Mouse (Mus musculus) MEL (cell line): Measurements from ENCODE around the gene Tph1. TPM values are rescaled to one million over a fixed set of nuclear protein-coding genes. Genes with fewer than 3 reads are reported as not detected.
"Not testable (repeated sequence)": the region's sequence is repeated elsewhere in the genome, so short reads cannot be mapped to it uniquely, and the experiment has no call there.

ENCODE experiments used
- DNase-seq: peaks from one replicate; pipeline ENCODE4 v3.0.0; 2011; ENCODE audit warnings: low read depth, low spot score
- H3K27ac ChIP-seq: 2 replicates; pipeline ENCODE4 v1.5.1; 2012; ENCODE audit warnings: low read depth, mild to moderate bottlenecking, control low read depth, low read length, moderate library complexity; ENCODE audit not compliant: control insufficient read depth
- H3K27me3 ChIP-seq, 2 experiments: fragments of 150-350 bp in 1 of 2; sonication (generic) in 1 of 2; 2 replicates each; pipeline ENCODE4 v1.6.1; 2012; ENCODE audit warnings: low read length in 2 of 2, mild to moderate bottlenecking in 2 of 2, improper control_type of control experiment in 1 of 2, moderate library complexity in 1 of 2; ENCODE audit not compliant: insufficient read depth in 2 of 2, control insufficient read depth in 1 of 2
- H3K36me3 ChIP-seq, 2 experiments: 2 replicates each; pipeline ENCODE4 v1.6.1; 2012 to 2014; ENCODE audit warnings: low read length in 2 of 2, improper control_type of control experiment in 1 of 2, inconsistent platforms in 1 of 2, mild to moderate bottlenecking in 1 of 2; ENCODE audit not compliant: insufficient read depth in 2 of 2, control insufficient read depth in 1 of 2
- H3K4me1 ChIP-seq, 2 experiments: fragments of 150-350 bp in 1 of 2; sonication (generic) in 1 of 2; 2 replicates each; pipeline ENCODE4 v1.6.1; 2012; ENCODE audit warnings: low read length in 2 of 2, improper control_type of control experiment in 1 of 2, mild to moderate bottlenecking in 1 of 2; ENCODE audit not compliant: insufficient read depth in 2 of 2, control insufficient read depth in 1 of 2
- H3K4me3 ChIP-seq, 2 experiments: fragments of 150-350 bp in 1 of 2; sonication (generic) in 1 of 2; 2 replicates each; pipeline ENCODE4 v1.5.1; 2012; ENCODE audit warnings: low read depth in 2 of 2, low read length in 2 of 2, mild to moderate bottlenecking in 2 of 2, moderate library complexity in 2 of 2, control low read depth in 1 of 2, improper control_type of control experiment in 1 of 2; ENCODE audit not compliant: control insufficient read depth in 1 of 2, insufficient read depth in 1 of 2
- H3K79me2 ChIP-seq: 2 replicates; pipeline ENCODE4 v1.6.1; 2012; ENCODE audit warnings: mild to moderate bottlenecking, low read length, moderate library complexity; ENCODE audit not compliant: control insufficient read depth, poor library complexity, insufficient read depth
- H3K9ac ChIP-seq: 2 replicates; pipeline ENCODE4 v1.6.1; 2012; ENCODE audit warnings: low read depth, mild to moderate bottlenecking, control low read depth, low read length, moderate library complexity; ENCODE audit not compliant: control insufficient read depth, poor library complexity, severe bottlenecking
- H3K9me3 ChIP-seq: fragments of 150-350 bp; sonication (generic); replicated peaks from 2 replicates; pipeline ENCODE4 v1.6.1; 2012; ENCODE audit warnings: mild to moderate bottlenecking, low read length, improper control_type of control experiment, moderate library complexity; ENCODE audit not compliant: insufficient read depth
- BHLHE40 ChIP-seq: IDR thresholded peaks from 2 replicates; pipeline ENCODE4 v1.6.1; 2012; ENCODE audit warnings: low read depth, mild to moderate bottlenecking, inconsistent platforms, low read length, improper control_type of control experiment, borderline replicate concordance
- CHD1 ChIP-seq: IDR thresholded peaks from 2 replicates; pipeline ENCODE4 v1.6.1; 2012; ENCODE audit warnings: low read depth, mild to moderate bottlenecking, inconsistent platforms, low read length, improper control_type of control experiment
- CHD2 ChIP-seq: IDR thresholded peaks from 2 replicates; pipeline ENCODE4 v1.6.1; 2011; ENCODE audit warnings: low read length, improper control_type of control experiment
- CTCF ChIP-seq, 3 experiments: IDR thresholded peaks in 2 of 3; conservative IDR thresholded peaks in 1 of 3; 2 replicates each; pipeline ENCODE4 v1.5.1; 2011 to 2012; ENCODE audit warnings: low read length in 3 of 3, low read depth in 2 of 3, mild to moderate bottlenecking in 2 of 3, improper control_type of control experiment in 1 of 3, inconsistent platforms in 1 of 3, mixed read lengths in 1 of 3, moderate library complexity in 1 of 3; ENCODE audit not compliant: control insufficient read depth in 1 of 3, insufficient read depth in 1 of 3, poor library complexity in 1 of 3, severe bottlenecking in 1 of 3
- EP300 ChIP-seq, 2 experiments: IDR thresholded peaks; 2 replicates each; pipeline ENCODE4 v1.6.1; 2011; ENCODE audit warnings: improper control_type of control experiment in 2 of 2, low read length in 2 of 2, low read depth in 1 of 2, mild to moderate bottlenecking in 1 of 2
- GABPA ChIP-seq: IDR thresholded peaks from 2 replicates; pipeline ENCODE4 v1.6.1; 2012; ENCODE audit warnings: low read depth, mild to moderate bottlenecking, inconsistent platforms, low read length, improper control_type of control experiment, moderate library complexity
- GATA1 ChIP-seq: IDR thresholded peaks from 2 replicates; pipeline ENCODE4 v1.6.1; 2011; ENCODE audit warnings: low read depth, low read length, improper control_type of control experiment
- MAFK ChIP-seq: IDR thresholded peaks from 2 replicates; pipeline ENCODE4 v1.6.1; 2011; ENCODE audit warnings: low read depth, mild to moderate bottlenecking, low read length, improper control_type of control experiment, borderline replicate concordance
- MAX ChIP-seq: IDR thresholded peaks from 2 replicates; pipeline ENCODE4 v1.6.1; 2011; ENCODE audit warnings: low read length, improper control_type of control experiment
- MEF2A ChIP-seq: IDR thresholded peaks from 2 replicates; pipeline ENCODE4 v1.6.1; 2014; ENCODE audit warnings: low read depth, mild to moderate bottlenecking, inconsistent platforms, low read length, improper control_type of control experiment; ENCODE audit not compliant: poor library complexity, insufficient replicate concordance, severe bottlenecking; ENCODE audit errors: extremely low read depth
- MXI1 ChIP-seq: IDR thresholded peaks from 2 replicates; pipeline ENCODE4 v1.6.1; 2011; ENCODE audit warnings: mild to moderate bottlenecking, low read depth, low read length, improper control_type of control experiment
- MYB ChIP-seq: IDR thresholded peaks from 2 replicates; pipeline ENCODE4 v1.6.1; 2011; ENCODE audit warnings: mild to moderate bottlenecking, low read depth, low read length, improper control_type of control experiment
- MYC ChIP-seq: IDR thresholded peaks from 2 replicates; pipeline ENCODE4 v1.6.1; 2011; ENCODE audit warnings: low read depth, mild to moderate bottlenecking, low read length, improper control_type of control experiment, moderate library complexity
- POLR2A ChIP-seq, 2 experiments: IDR thresholded peaks; 2 replicates each; pipeline ENCODE4 v1.6.1; 2011 to 2012; ENCODE audit warnings: low read length in 2 of 2, mild to moderate bottlenecking in 2 of 2, control low read depth in 1 of 2, improper control_type of control experiment in 1 of 2, low read depth in 1 of 2, moderate library complexity in 1 of 2; ENCODE audit not compliant: control insufficient read depth in 1 of 2, insufficient read depth in 1 of 2, poor library complexity in 1 of 2
- POLR2AphosphoS5 ChIP-seq: IDR thresholded peaks from 2 replicates; pipeline ENCODE4 v1.6.1; 2012; ENCODE audit warnings: low read depth, borderline replicate concordance, mild to moderate bottlenecking, inconsistent platforms, low read length, moderate library complexity, mixed read lengths
- RAD21 ChIP-seq: IDR thresholded peaks from 2 replicates; pipeline ENCODE4 v1.6.1; 2011; ENCODE audit warnings: mild to moderate bottlenecking, low read depth, low read length, improper control_type of control experiment
- RCOR1 ChIP-seq: IDR thresholded peaks from 2 replicates; pipeline ENCODE4 v1.6.1; 2012; ENCODE audit warnings: low read depth, mild to moderate bottlenecking, inconsistent platforms, low read length, improper control_type of control experiment
- SIN3A ChIP-seq: IDR thresholded peaks from 2 replicates; pipeline ENCODE4 v1.6.1; 2012; ENCODE audit warnings: low read length, improper control_type of control experiment, inconsistent platforms
- TAL1 ChIP-seq: IDR thresholded peaks from 2 replicates; pipeline ENCODE4 v1.6.1; 2012; ENCODE audit warnings: mild to moderate bottlenecking, inconsistent platforms, low read length, moderate library complexity, mixed read lengths
- TBP ChIP-seq: IDR thresholded peaks from 2 replicates; pipeline ENCODE4 v1.8.0; 2011; ENCODE audit warnings: low read depth, low read length, improper control_type of control experiment
- UBTF ChIP-seq: IDR thresholded peaks from 2 replicates; pipeline ENCODE4 v1.6.1; 2012; ENCODE audit warnings: low read depth, mild to moderate bottlenecking, inconsistent platforms, low read length, improper control_type of control experiment, moderate library complexity, borderline replicate concordance; ENCODE audit not compliant: insufficient read depth
- USF1 ChIP-seq: IDR thresholded peaks from 2 replicates; pipeline ENCODE4 v1.6.1; 2014; ENCODE audit warnings: low read depth, mild to moderate bottlenecking, inconsistent platforms, low read length, improper control_type of control experiment, moderate library complexity
- USF2 ChIP-seq, 2 experiments: IDR thresholded peaks; 2 replicates each; pipeline ENCODE4 v1.6.1; 2011 to 2012; ENCODE audit warnings: improper control_type of control experiment in 2 of 2, low read length in 2 of 2, borderline replicate concordance in 1 of 2, inconsistent platforms in 1 of 2, low read depth in 1 of 2, mild to moderate bottlenecking in 1 of 2; ENCODE audit not compliant: insufficient read depth in 1 of 2
- ZC3H11A ChIP-seq: IDR thresholded peaks from 2 replicates; pipeline ENCODE4 v1.6.1; 2012; ENCODE audit warnings: low read depth, mild to moderate bottlenecking, inconsistent platforms, low read length, improper control_type of control experiment
- ZKSCAN1 ChIP-seq: IDR thresholded peaks from 2 replicates; pipeline ENCODE4 v1.6.1; 2012; ENCODE audit warnings: low read depth, mild to moderate bottlenecking, inconsistent platforms, low read length, improper control_type of control experiment, moderate library complexity
- ZNF384 ChIP-seq: IDR thresholded peaks from 2 replicates; pipeline ENCODE4 v1.6.1; 2012; ENCODE audit warnings: low read depth, mild to moderate bottlenecking, inconsistent platforms, low read length, improper control_type of control experiment
- polyA plus RNA-seq, 2 experiments: library from polyadenylated mRNA; stranded (reverse) in 1 of 2; unstranded in 1 of 2; fragments of >175 nt in 1 of 2; fragments of >200 nt in 1 of 2; gene quantifications; 2 replicates each; pipeline versions ENCODE4 v1.2.1 to v1.2.4; 2012; ENCODE audit warnings: low replicate concordance in 2 of 2, low read depth in 1 of 2; ENCODE audit not compliant: insufficient read length in 2 of 2, insufficient read depth in 1 of 2, missing spikeins in 1 of 2
- total RNA-seq: library from RNA; depleted of rRNA; stranded (reverse); fragments of 300-350 nt; gene quantifications from 2 replicates; pipeline ENCODE4 v1.2.3, GENCODE M21; 2012

The Tph1 gene
- total and polyA plus RNA-seq, 3 experiments = 0.03 TPM; not detected in 2

DNA sequence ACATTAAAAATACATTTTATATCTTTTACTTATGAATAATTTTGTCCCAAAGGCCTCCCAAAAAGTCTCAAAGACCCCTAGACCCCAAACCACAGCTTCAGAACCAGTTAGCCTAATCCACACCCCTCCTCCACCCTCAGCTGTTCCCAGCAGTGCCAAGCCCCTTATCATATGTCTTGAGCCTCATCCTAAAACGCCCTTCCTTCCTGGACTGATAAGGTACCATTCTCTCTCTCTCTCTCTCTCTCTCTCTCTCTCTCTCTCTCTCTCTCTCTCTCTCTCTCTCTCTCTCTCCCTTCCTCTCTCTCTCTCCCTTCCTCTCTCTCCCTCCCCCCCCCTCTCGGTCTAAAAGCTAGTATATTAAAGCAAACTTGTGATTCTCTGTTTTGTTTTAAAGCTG is 20.1 kb downstream of the Tph1 start (continued):
- TF ChIP-seq MAX (no peak), MYB (no peak), MEF2A (no peak), GATA1 (peak; percentile 89), BHLHE40 (0 out of 2 replicates have a peak, but pooled peaks have one; percentile 39), CTCF (IDR thresholded peaks at IDR 0.05 in 2 of 3, conservative IDR thresholded peaks at IDR 0.05 in 1 of 3; ENCODE audit: control insufficient read depth in 1 of 3, insufficient read depth in 1 of 3, low read depth in 2 of 3, low read length in 3 of 3, poor library complexity in 1 of 3, severe bottlenecking in 1 of 3) (no peak), POLR2AphosphoS5 (no peak), MAFK (0 out of 2 replicates have a peak, but pooled peaks have one; percentile 14), ZKSCAN1 (no peak), USF2 (IDR thresholded peaks at IDR 0.05; ENCODE audit: borderline replicate concordance in 1 of 2, insufficient read depth in 1 of 2, low read depth in 1 of 2, low read length in 2 of 2) (no peak), EP300 (IDR thresholded peaks at IDR 0.05; ENCODE audit: low read depth in 1 of 2, low read length in 2 of 2) (peak; percentile 89 to 91), TAL1 (no peak)

DNA sequence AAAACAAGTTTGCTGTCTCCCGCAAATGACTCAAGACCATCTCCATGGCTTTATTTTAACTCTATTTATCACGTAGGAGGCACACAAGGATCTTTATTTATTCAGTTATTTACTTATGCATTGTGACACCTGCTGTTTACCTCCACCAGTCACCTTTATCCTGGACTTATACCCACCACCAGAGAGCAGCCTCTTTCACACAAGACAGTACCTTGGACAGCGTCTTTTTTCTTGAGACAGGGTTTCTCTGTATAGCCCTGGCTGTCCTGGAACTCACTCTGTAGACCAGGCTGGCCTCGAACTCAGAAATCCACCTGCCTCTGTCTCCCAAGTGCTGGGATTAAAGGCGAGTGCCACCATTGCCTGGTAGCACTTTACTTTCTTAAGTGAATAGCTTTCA is 22.1 kb downstream of the Tph1 start:
- not testable (repeated sequence) for H3K9me3 ChIP-seq, H3K4me3 ChIP-seq, H3K9ac ChIP-seq, H3K27ac ChIP-seq, H3K27me3 ChIP-seq, H3K79me2 ChIP-seq
- TF ChIP-seq MXI1 = peak; percentile 56
- TF ChIP-seq SIN3A = peak; percentile 75
- DNase-seq = peak; percentile 79
- Histone ChIP-seq H3K36me3 (peaks cover 0 to 19% of the 10 kb centered on the region in 2 experiments; a peak in 2 of 4 replicates), H3K4me1 (peaks cover 9 to 25% of the 10 kb centered on the region in 2 experiments)

DNA sequence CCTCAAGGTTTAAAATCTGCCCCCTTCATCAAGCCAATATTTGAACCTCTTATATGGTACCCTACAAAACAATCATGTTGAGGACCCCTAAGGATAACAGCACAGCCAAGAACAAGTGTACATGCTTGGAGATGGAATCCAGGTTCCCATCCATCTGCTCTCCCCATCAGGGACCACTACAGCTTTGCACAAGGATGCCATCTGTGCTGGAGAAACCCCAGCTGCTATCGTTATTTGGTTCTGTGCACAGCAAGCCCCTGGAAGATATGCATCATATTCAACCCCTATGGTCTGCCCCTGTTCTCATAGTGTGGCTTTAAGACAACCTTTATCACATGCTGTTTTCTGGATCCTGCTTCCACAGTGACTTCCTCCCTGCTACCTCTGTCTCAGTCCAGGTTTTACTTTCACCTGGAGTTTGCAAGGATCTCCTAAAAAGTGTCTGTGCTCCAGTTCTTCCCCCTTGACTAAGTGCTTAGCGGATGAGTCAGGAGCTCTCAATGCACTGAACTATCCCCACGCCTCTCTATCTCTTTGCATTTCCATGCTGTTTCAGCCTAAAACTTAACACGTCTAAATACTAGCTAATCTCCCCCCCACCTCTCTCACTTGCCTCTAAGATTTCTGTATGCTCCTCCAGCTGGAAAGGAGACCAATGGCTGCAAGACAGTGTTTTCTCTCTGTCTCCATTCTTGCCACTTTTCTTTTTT is 23.8 kb downstream of the Tph1 start:
- Histone ChIP-seq H3K36me3 (peaks cover 0 to 17% of the 10 kb centered on the region in 2 experiments; a peak in 2 of 4 replicates), H3K9me3 (no peaks in the 10 kb centered on the region), H3K4me1 (peaks cover 9 to 19% of the 10 kb centered on the region in 2 experiments), H3K27ac (no peak overlapping the region), H3K4me3 (no peak overlapping the region), H3K27me3 (no peaks in the 10 kb centered on the region), H3K9ac (no peak overlapping the region), H3K79me2 (no peaks in the 10 kb centered on the region)
- no peak for DNase-seq
- TF ChIP-seq MYC (no peak), TBP (no peak), USF1 (no peak), CHD1 (no peak), MYB (no peak), GATA1 (no peak), MAX (no peak), CHD2 (no peak), UBTF (no peak), MAFK (no peak), POLR2A (IDR thresholded peaks at IDR 0.05; ENCODE audit: control insufficient read depth in 1 of 2, insufficient read depth in 1 of 2, low read depth in 1 of 2, low read length in 2 of 2, poor library complexity in 1 of 2) (no peak), ZNF384 (no peak), GABPA (no peak), RCOR1 (no peak), ZC3H11A (no peak), BHLHE40 (no peak), POLR2AphosphoS5 (no peak), SIN3A (no peak), RAD21 (no peak)
